Comparison of ENCODE assay signal across 8 mouse cellular contexts in the genomic region with DNA sequence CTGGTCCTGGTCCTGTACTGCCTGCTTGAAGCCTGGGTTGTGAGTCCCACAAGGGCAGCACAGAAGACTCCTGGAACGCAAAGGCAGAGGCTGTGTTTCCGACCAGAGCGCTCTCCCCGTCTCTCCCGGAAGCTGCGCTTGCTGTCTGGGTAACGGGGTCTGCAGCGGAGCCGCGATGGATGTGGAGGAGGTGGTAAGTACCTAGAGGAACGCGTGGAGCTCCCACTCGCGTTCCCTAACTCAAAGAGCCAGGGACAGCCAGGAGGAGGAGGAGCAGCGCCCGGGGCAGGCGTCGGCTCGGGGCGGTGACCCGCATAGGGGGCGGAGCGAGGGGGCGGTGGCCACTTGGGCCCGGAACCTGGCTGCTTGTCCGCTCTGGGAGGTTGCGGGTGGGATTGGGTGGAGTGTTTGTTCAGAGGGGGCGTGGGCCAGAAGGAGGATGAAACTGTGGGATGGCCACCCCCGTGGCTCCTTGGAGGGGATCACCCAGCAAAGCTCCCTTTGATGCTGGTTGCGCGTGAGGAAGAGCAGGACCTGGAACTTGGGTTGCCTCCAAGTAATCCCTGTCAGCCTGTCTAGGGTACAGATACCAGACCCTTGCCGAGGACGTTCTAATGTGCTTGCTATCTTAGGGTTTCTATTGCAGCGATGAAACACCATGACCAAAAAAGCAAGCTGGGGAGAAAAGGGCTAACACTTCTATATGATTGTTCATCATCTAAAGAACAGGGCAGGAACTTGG.
DNase-seq lines count a peak whose midpoint lies in the region; ATAC-seq lines count a peak whose summit lies in the region.
"Not testable (repeated sequence)": the region's sequence is repeated elsewhere in the genome, so short reads cannot be mapped to it uniquely, and the experiment has no call there.

No protein-coding gene starts in this region.

- H3K4me1 ChIP-seq in embryonic facial prominence, embryonic 13.5 days; limb, embryonic 13.5 days; midbrain, embryonic 14.5 days (ENCODE audit: control insufficient read depth, insufficient read depth, low read length): not testable (repeated sequence)

- ATAC-seq in embryonic facial prominence, embryonic 13.5 days (ENCODE audit: insufficient number of reproducible peaks, insufficient read depth, low FRiP score, low TSS enrichment, low read depth), result not testable (repeated sequence)
- ATAC-seq in limb, embryonic 13.5 days (ENCODE audit: low FRiP score, low read depth), result peak; percentile 61; the same call in 1 of the 2 replicates
- peak; percentile 40 for ATAC-seq in midbrain, embryonic 14.5 days (ENCODE audit: low FRiP score, low TSS enrichment)

- peak overlapping the region; percentile 56 for H3K4me3 ChIP-seq in embryonic facial prominence, embryonic 13.5 days
- H3K4me3 ChIP-seq in limb, embryonic 13.5 days, result peak overlapping the region; percentile 55
- H3K4me3 ChIP-seq in midbrain, embryonic 14.5 days (replicated peaks; ENCODE audit: low read depth, low read length), result peak overlapping the region; percentile 51

- H3K9me3 ChIP-seq in embryonic facial prominence, embryonic 13.5 days; limb, embryonic 13.5 days; midbrain, embryonic 14.5 days (ENCODE audit: control insufficient read depth, low read length): not testable (repeated sequence)

- H3K36me3 ChIP-seq in embryonic facial prominence, embryonic 13.5 days; limb, embryonic 13.5 days; midbrain, embryonic 14.5 days (ENCODE audit: control insufficient read depth, insufficient read depth, low read length): not testable (repeated sequence)

- peak overlapping the region; percentile 66 for H3K4me2 ChIP-seq in embryonic facial prominence, embryonic 13.5 days
- peak overlapping the region; percentile 71 for H3K4me2 ChIP-seq in limb, embryonic 13.5 days (replicated peaks)
- peak overlapping the region; percentile 63 for H3K4me2 ChIP-seq in midbrain, embryonic 14.5 days (ENCODE audit: low read length)

- not testable (repeated sequence) for H3K27me3 ChIP-seq in embryonic facial prominence, embryonic 13.5 days; limb, embryonic 13.5 days; midbrain, embryonic 14.5 days (ENCODE audit: control insufficient read depth, insufficient read depth, low read length)

- WGBS in embryonic facial prominence, embryonic 13.5 days, result 4% methylated on average over 34 of the region's 34 CpGs
- WGBS in limb, embryonic 13.5 days, result 3% methylated on average over 34 of the region's 34 CpGs
- WGBS in midbrain, embryonic 14.5 days, result 4% methylated on average over 34 of the region's 34 CpGs

- not testable (repeated sequence) for H3K27ac ChIP-seq in embryonic facial prominence, embryonic 13.5 days; limb, embryonic 13.5 days; midbrain, embryonic 14.5 days (replicated peaks; ENCODE audit: low read depth, low read length)

- DNase-seq in 416B (ENCODE audit: low read depth), result peak; percentile 78
- DNase-seq in adrenal gland, postnatal 4 days (ENCODE audit: low spot score in 2 of 2), result peak; percentile 35 to 44
- peak; percentile 65 for DNase-seq in heart, adult 8-10 months (ENCODE audit: low spot score)
- DNase-seq in kidney, adult 8-10 months, result peak; percentile 57 to 73
- peak; percentile 61 for DNase-seq in midbrain, embryonic 14.5 days
- DNase-seq in spleen, adult 12 weeks (ENCODE audit: low spot score), result peak; percentile 71

- peak overlapping the region; percentile 72 for H3K9ac ChIP-seq in embryonic facial prominence, embryonic 13.5 days
- H3K9ac ChIP-seq in limb, embryonic 13.5 days, result peak overlapping the region; percentile 71
- peak overlapping the region; percentile 46 for H3K9ac ChIP-seq in midbrain, embryonic 14.5 days (replicated peaks; ENCODE audit: low read length)
